Comparison of ENCODE assay signal across 9 mouse cellular contexts in the genomic region with DNA sequence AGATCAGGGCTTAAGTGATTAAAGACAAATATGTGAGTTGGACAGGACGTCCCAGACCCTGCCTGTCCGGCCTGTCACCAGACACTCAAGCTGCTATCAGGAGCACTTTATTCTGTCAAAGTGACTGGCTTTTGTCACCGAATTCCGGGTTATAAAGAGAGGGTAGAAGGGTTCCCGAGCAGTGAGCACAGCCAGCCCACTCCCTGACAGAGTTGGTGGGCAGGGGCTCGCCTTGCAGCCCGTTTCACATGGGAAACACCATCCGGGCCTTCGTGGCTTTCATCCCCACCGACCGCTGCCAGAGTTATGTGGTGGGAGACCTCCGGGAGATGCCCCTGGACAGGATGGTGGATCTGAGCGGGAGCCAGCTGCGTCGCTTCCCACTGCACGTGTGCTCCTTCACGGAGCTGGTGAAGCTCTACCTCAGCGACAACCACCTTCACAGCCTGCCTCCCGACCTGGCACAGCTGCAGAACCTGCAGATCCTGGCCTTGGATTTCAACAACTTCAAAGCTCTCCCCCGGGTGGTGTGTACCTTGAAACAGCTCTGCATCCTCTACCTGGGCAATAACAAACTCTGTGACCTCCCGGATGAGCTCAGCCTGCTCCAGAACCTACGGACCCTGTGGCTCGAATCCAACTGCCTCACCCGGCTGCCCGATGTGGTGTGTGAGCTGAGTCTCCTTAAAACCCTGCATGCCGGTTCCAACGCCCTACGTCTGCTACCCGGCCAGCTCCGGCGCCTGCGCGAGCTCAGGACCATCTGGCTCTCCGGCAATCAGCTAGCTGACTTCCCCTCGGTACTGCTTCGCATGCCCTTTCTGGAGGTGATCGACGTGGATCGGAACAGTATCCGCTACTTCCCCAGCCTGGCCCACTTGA. TPM values are rescaled to one million over a fixed set of nuclear protein-coding genes. Genes with fewer than 3 reads are reported as not detected.
DNase-seq lines count a peak whose midpoint lies in the region; ATAC-seq and TF ChIP-seq lines count a peak whose summit lies in the region.
"Had no signal": no experiment of that assay in that cellular context is flagged by ENCODE, and none has a peak within 500 bp of the region (broad histone marks: within the 10 kb centered on the region; RNA-seq: fewer than 3 reads in every experiment).

A gene (plus strand): TSS at position 167 of the 882 bp plus-strand sequence.

- TF ChIP-seq POLR2A in limb, embryonic 14.5 days (IDR thresholded peaks at IDR 0.05; ENCODE audit: borderline replicate concordance, extremely low read depth, insufficient read depth, insufficient read length): no peak
- TF ChIP-seq POLR2A in kidney, adult 2 months (IDR thresholded peaks at IDR 0.05; ENCODE audit: low read depth, low read length): no peak

- H3K4me2 ChIP-seq in lung, embryonic 14.5 days: peak within 1 kb of the TSS; percentile 52
- peak within 1 kb of the TSS; percentile 5; the same call in 1 of the 2 replicates for H3K4me2 ChIP-seq in embryonic facial prominence, embryonic 11.5 days (ENCODE audit: low read depth, low read length)
- peak within 1 kb of the TSS; percentile 44 for H3K4me2 ChIP-seq in limb, embryonic 14.5 days (replicated peaks; ENCODE audit: low read depth, low read length, severe bottlenecking)
- H3K4me2 ChIP-seq in stomach, embryonic 16.5 days (ENCODE audit: low read depth, low read length): peak within 1 kb of the TSS; percentile 34

- no peak within 1 kb of the TSS for H3K27ac ChIP-seq in lung, embryonic 14.5 days (ENCODE audit: low read depth)
- H3K27ac ChIP-seq in embryonic facial prominence, embryonic 11.5 days (replicated peaks; ENCODE audit: low read depth, low read length): no peak within 1 kb of the TSS
- no peak within 1 kb of the TSS for H3K27ac ChIP-seq in limb, embryonic 14.5 days (replicated peaks; ENCODE audit: low read depth, low read length)
- no peak within 1 kb of the TSS for H3K27ac ChIP-seq in stomach, embryonic 16.5 days (ENCODE audit: low read length)
- H3K27ac ChIP-seq in kidney, adult 2 months (ENCODE audit: insufficient read depth, low read depth, low read length): no peak within 1 kb of the TSS

- peaks cover 21% of the 10 kb centered on the region for H3K36me3 ChIP-seq in lung, embryonic 14.5 days (ENCODE audit: insufficient read depth)
- no peaks in the 10 kb centered on the region for H3K36me3 ChIP-seq in embryonic facial prominence, embryonic 11.5 days (replicated peaks; ENCODE audit: control insufficient read depth, insufficient read depth, low read depth, low read length)
- H3K36me3 ChIP-seq in limb, embryonic 14.5 days (ENCODE audit: control insufficient read depth, insufficient read depth, low read length): peaks cover 8% of the 10 kb centered on the region
- 0 out of 2 replicates have a peak, but pooled peaks cover 3% of the 10 kb centered on the region for H3K36me3 ChIP-seq in stomach, embryonic 16.5 days (ENCODE audit: control insufficient read depth, insufficient read depth, low read length)
- H3K36me3 ChIP-seq in kidney, adult 2 months (ENCODE audit: control insufficient read depth, insufficient read depth, low read length): no peaks in the 10 kb centered on the region

- ATAC-seq in lung, embryonic 14.5 days (ENCODE audit: insufficient read depth): peak; percentile 6; the same call in 1 of the 2 replicates
- ATAC-seq in embryonic facial prominence, embryonic 11.5 days (replicated peaks; ENCODE audit: insufficient number of reproducible peaks, low FRiP score, low TSS enrichment, low read depth): 0 out of 2 replicates have a peak, but pooled peaks have one; percentile 31
- ATAC-seq in limb, embryonic 14.5 days (ENCODE audit: low FRiP score, low read depth): no peak
- peak; percentile 42; the same call in 1 of the 2 replicates for ATAC-seq in stomach, embryonic 16.5 days (ENCODE audit: insufficient read depth, low FRiP score)
- ATAC-seq: Patski had no signal

- intact Hi-C loops in heart, postnatal 36 days (cut with DNase I): no loop called here

- DNase-seq in lung, embryonic 14.5 days: no peak
- DNase-seq in lung, postnatal 4 days: no peak
- no peak for DNase-seq in embryonic facial prominence, embryonic 11.5 days (ENCODE audit: low spot score)
- DNase-seq in heart, postnatal 36 days: peak in 1 of 2 experiments; percentile 47
- no peak for DNase-seq in limb, embryonic 14.5 days (ENCODE audit: low spot score)
- DNase-seq in adrenal gland, postnatal 14 days: no peak
- no peak for DNase-seq in kidney, adult 2 months

- peaks cover 6% of the 10 kb centered on the region; the same call in 1 of the 2 replicates for H3K4me1 ChIP-seq in lung, embryonic 14.5 days (ENCODE audit: insufficient read depth)
- H3K4me1 ChIP-seq in embryonic facial prominence, embryonic 11.5 days (ENCODE audit: control insufficient read depth, insufficient read depth, low read length): no peaks in the 10 kb centered on the region
- peaks cover 7% of the 10 kb centered on the region; the same call in 1 of the 2 replicates for H3K4me1 ChIP-seq in limb, embryonic 14.5 days (ENCODE audit: control insufficient read depth, insufficient read depth, low read length)
- H3K4me1 ChIP-seq in stomach, embryonic 16.5 days (ENCODE audit: control insufficient read depth, insufficient read depth, low read length): no peaks in the 10 kb centered on the region
- no peaks in the 10 kb centered on the region for H3K4me1 ChIP-seq in kidney, adult 2 months (ENCODE audit: control insufficient read depth, insufficient read depth, low read length)

- 22% methylated on average over 40 of the region's 40 CpGs for WGBS in lung, embryonic 14.5 days
- WGBS in embryonic facial prominence, embryonic 11.5 days: 47% methylated on average over 40 of the region's 40 CpGs
- 35% methylated on average over 40 of the region's 40 CpGs for whole genome bisulfite sequencing in limb, embryonic 14.5 days
- 41% methylated on average over 40 of the region's 40 CpGs for WGBS in stomach, embryonic 16.5 days
- 54% methylated on average over 40 of the region's 40 CpGs for WGBS in kidney, adult 2 months

- H3K9me3 ChIP-seq in lung, embryonic 14.5 days (ENCODE audit: low read depth, low read length): no peaks in the 10 kb centered on the region
- no peaks in the 10 kb centered on the region for H3K9me3 ChIP-seq in embryonic facial prominence, embryonic 11.5 days (replicated peaks; ENCODE audit: control insufficient read depth, low read length)
- H3K9me3 ChIP-seq in limb, embryonic 14.5 days (ENCODE audit: control insufficient read depth, low read length): no peaks in the 10 kb centered on the region
- H3K9me3 ChIP-seq in stomach, embryonic 16.5 days (replicated peaks; ENCODE audit: control insufficient read depth, low read length): no peaks in the 10 kb centered on the region

- peak within 1 kb of the TSS; percentile 13; the same call in 1 of the 2 replicates for H3K4me3 ChIP-seq in lung, embryonic 14.5 days (ENCODE audit: low read depth, low read length)
- H3K4me3 ChIP-seq in embryonic facial prominence, embryonic 11.5 days (ENCODE audit: low read depth, low read length): no peak within 1 kb of the TSS
- peak within 1 kb of the TSS; percentile 14 for H3K4me3 ChIP-seq in limb, embryonic 14.5 days (replicated peaks; ENCODE audit: low read length)
- peak within 1 kb of the TSS; percentile 5; the same call in 1 of the 2 replicates for H3K4me3 ChIP-seq in stomach, embryonic 16.5 days (replicated peaks; ENCODE audit: low read length)
- no peak within 1 kb of the TSS for H3K4me3 ChIP-seq in kidney, adult 2 months (ENCODE audit: insufficient read depth, low read depth, low read length)

- 0 out of 2 replicates have a peak within 1 kb of the TSS, but pooled peaks have one; percentile 9 for H3K9ac ChIP-seq in lung, embryonic 14.5 days
- peak within 1 kb of the TSS; percentile 14 for H3K9ac ChIP-seq in embryonic facial prominence, embryonic 11.5 days (replicated peaks; ENCODE audit: low read length)
- peak within 1 kb of the TSS; percentile 40 for H3K9ac ChIP-seq in limb, embryonic 14.5 days (ENCODE audit: low read depth, low read length, severe bottlenecking)
- peak within 1 kb of the TSS; percentile 46; the same call in 1 of the 2 replicates for H3K9ac ChIP-seq in stomach, embryonic 16.5 days (ENCODE audit: low read length)

- TF ChIP-seq CTCF in lung, embryonic 14.5 days (IDR thresholded peaks at IDR 0.05; ENCODE audit: low read depth): no peak
- TF ChIP-seq CTCF in kidney, adult 2 months (conservative IDR thresholded peaks at IDR 0.05; ENCODE audit: insufficient read depth, insufficient read length, low read depth, low read length): no peak

- H3K27me3 ChIP-seq in lung, embryonic 14.5 days (ENCODE audit: insufficient read depth, low read length): peaks cover 3% of the 10 kb centered on the region; the same call in 1 of the 2 replicates
- no peaks in the 10 kb centered on the region for H3K27me3 ChIP-seq in embryonic facial prominence, embryonic 11.5 days (ENCODE audit: control insufficient read depth, insufficient read depth, low read length)
- H3K27me3 ChIP-seq in limb, embryonic 14.5 days (ENCODE audit: control insufficient read depth, insufficient read depth, low read length): no peaks in the 10 kb centered on the region
- H3K27me3 ChIP-seq in stomach, embryonic 16.5 days (ENCODE audit: control insufficient read depth, insufficient read depth, low read length): no peaks in the 10 kb centered on the region
- H3K27me3 ChIP-seq in kidney, adult 2 months (replicated peaks; ENCODE audit: control insufficient read depth, insufficient read depth, low read length): no peaks in the 10 kb centered on the region
- H3K27me3 ChIP-seq: Patski had no signal

RNA-seq across cellular contexts. Expression of the gene that starts here (rescaled TPM):
- polyA plus RNA-seq in lung, embryonic 14.5 days (2014; fragmentation: Nextera tagmentation; extraction: Ambion mirVana): 0.17 and 0.47 TPM in 2 replicates
- polyA plus RNA-seq in embryonic facial prominence, embryonic 11.5 days (2014; fragmentation: Nextera tagmentation; extraction: Ambion mirVana): 0.33 TPM in 1 of 2 replicates, not detected in the other
- 100 to 1,000 TPM; 168 to 289 TPM for total RNA-seq in heart, postnatal 36 days (2021)
- polyA plus RNA-seq in limb, embryonic 14.5 days (2012; rRNA removed): 0.09 and 0.12 TPM in 2 replicates
- not detected in 2 replicates for polyA plus RNA-seq in limb, embryonic 14.5 days (2014; fragmentation: Nextera tagmentation; extraction: Ambion mirVana)
- polyA plus RNA-seq in stomach, embryonic 16.5 days (2015; fragmentation: Nextera tagmentation; extraction: Ambion mirVana): not detected in 2 replicates
- not detected in 2 replicates for total RNA-seq in adrenal gland, postnatal 14 days (2021)
- 0.13 TPM in 1 of 2 replicates, not detected in the other for polyA plus RNA-seq in kidney, adult 2 months (2012; rRNA removed)
- polyA plus RNA-seq: Patski had no signal

Comparison
In these comparisons a context has a peak if more than half of its experiments do, and no peak if none do; other contexts are left out.
1. RNA of the gene that starts here (total RNA-seq): 168 to 289 TPM in heart, postnatal 36 days; not detected in adrenal gland, postnatal 14 days; every median in the first group is over 100 times any median in the second.
2. Peak in ATAC-seq, H3K4me3 ChIP-seq, H3K9ac ChIP-seq and H3K4me2 ChIP-seq in lung, embryonic 14.5 days; RNA of the gene not detected or under 1 TPM.
3. Peak in ATAC-seq, H3K9ac ChIP-seq and H3K4me2 ChIP-seq in embryonic facial prominence, embryonic 11.5 days; RNA of the gene not detected or under 1 TPM.
4. Peak in ATAC-seq, H3K4me3 ChIP-seq, H3K9ac ChIP-seq and H3K4me2 ChIP-seq in stomach, embryonic 16.5 days; RNA of the gene not detected or under 1 TPM.
5. Peak in every context shown above with its lines, with median percentiles within 50 percentile points of each other: H3K4me2 ChIP-seq and H3K9ac ChIP-seq.